Mouse (Mus musculus) liver, embryonic 16.5 days (tissue): ENCODE data around the gene Calr3. TPM values are rescaled to one million over a fixed set of nuclear protein-coding genes. Genes with fewer than 3 reads are reported as not detected.
A peak's percentile ranks its signal among the peaks of the same experiment; 100 is the strongest.

Source experiments
- ATAC-seq: fragments of 200-750 bp; cut with Nextera tagmentation; 2 replicates; pipeline ENCODE4 v1.8.0; 2017; ENCODE audit warnings: low read depth, mild to moderate bottlenecking, moderate number of reproducible peaks, moderate library complexity
- H3K27ac ChIP-seq: fragments of 300-500 bp; sonication (generic); 2 replicates; pipeline ENCODE4 v1.5.1; 2014; ENCODE audit warnings: mild to moderate bottlenecking, low read length
- H3K27me3 ChIP-seq: fragments of 300-500 bp; sonication (generic); 2 replicates; pipeline ENCODE4 v1.6.1; 2014; ENCODE audit warnings: low read depth, low read length, mixed read lengths; ENCODE audit not compliant: control insufficient read depth, insufficient read depth
- H3K36me3 ChIP-seq: fragments of 300-500 bp; sonication (generic); 2 replicates; pipeline ENCODE4 v1.6.1; 2014; ENCODE audit warnings: mild to moderate bottlenecking; ENCODE audit not compliant: control insufficient read depth, insufficient read depth
- H3K4me1 ChIP-seq: fragments of 300-500 bp; sonication (generic); 2 replicates; pipeline ENCODE4 v1.6.1; 2014; ENCODE audit warnings: low read depth, low read length, mixed read lengths; ENCODE audit not compliant: control insufficient read depth
- H3K4me2 ChIP-seq: fragments of 300-500 bp; sonication (generic); 2 replicates; pipeline ENCODE4 v1.6.1; 2014; ENCODE audit warnings: low read depth, low read length, mixed read lengths
- H3K4me3 ChIP-seq: fragments of 300-500 bp; sonication (generic); 2 replicates; pipeline ENCODE4 v1.5.1; 2014; ENCODE audit warnings: low read depth, mild to moderate bottlenecking, low read length
- H3K9ac ChIP-seq: fragments of 300-500 bp; sonication (generic); 2 replicates; pipeline ENCODE4 v1.6.1; 2014; ENCODE audit warnings: low read depth, low read length
- H3K9me3 ChIP-seq: fragments of 300-500 bp; sonication (generic); replicated peaks from 2 replicates; pipeline ENCODE4 v1.6.1; 2016; ENCODE audit warnings: low read length; ENCODE audit not compliant: control insufficient read depth
- WGBS: fragments of 180-500 bp; shearing (Covaris S2); extraction: QIAGEN DNeasy Blood & Tissue Kit; methylation state at CpG from one replicate; pipeline ENCODE4 v1.1.7; 2014; ENCODE audit not compliant: insufficient replicate concordance; 5-methylcytosine and 5-hydroxymethylcytosine counted together
- polyA plus RNA-seq: library from polyadenylated mRNA; unstranded; fragments of >200 nt; fragmentation: Nextera tagmentation; extraction: Ambion mirVana; gene quantifications from 2 replicates; pipeline ENCODE4 v1.2.1, GENCODE M21; 2015

Gene Calr3
- polyA plus RNA-seq, 1 experiment from 2014 or later = 0.74 TPM

DNA sequence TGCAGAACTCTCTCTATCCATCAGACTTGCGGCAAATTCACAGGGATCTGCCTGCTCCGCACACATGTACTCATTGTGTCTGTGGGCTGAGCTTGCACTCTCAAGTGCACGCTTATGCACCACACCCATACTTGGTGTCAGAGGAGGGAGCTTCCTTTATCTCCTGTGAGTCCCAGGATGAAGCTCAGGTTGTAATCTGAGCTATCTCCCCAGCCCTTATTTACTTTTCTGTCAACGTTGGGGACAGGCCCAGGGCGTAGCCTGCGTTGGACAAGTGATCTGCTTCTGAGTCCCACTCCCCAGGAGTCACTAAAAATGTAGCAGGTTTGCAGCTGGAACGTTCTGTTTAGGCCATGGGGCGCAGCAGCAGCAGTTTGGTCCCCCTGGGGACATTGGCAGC lies 7.8 kb upstream of the Calr3 start:
- no peak overlapping the region for H3K4me2 ChIP-seq
- H3K9me3 ChIP-seq = peaks cover 2% of the 10 kb centered on the region; the same call in 1 of the 2 replicates
- peak; percentile 66 for ATAC-seq
- no peaks in the 10 kb centered on the region for H3K27me3 ChIP-seq
- 51% methylated on average over 8 of the region's 8 CpGs for WGBS
- no peak overlapping the region for H3K9ac ChIP-seq
- peaks cover 6% of the 10 kb centered on the region for H3K36me3 ChIP-seq
- no peak overlapping the region for H3K4me3 ChIP-seq
- no peak overlapping the region for H3K27ac ChIP-seq
- 0 out of 2 replicates have a peak, but pooled peaks cover 4% of the 10 kb centered on the region for H3K4me1 ChIP-seq

DNA sequence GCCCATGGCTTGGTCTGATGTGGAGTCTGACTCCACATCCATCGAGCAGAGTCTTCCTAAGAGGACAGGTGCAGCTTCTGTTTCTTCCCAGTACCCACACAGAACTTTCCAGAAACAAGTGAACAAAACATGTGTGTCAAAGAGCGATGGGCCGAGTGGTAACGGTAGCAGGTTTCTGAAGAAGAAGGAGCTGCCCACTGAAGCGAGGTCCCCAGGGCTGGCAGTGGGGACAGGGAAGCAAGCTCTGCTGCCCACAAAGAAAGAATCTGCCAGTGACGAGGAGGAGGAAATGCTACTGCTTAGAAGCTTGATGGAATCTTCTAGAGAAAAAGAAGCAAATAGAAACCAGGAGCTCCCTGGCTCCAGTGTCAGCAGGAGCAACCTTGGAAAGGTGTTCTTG lies 1.4 kb upstream of the Calr3 start:
- no peak overlapping the region for H3K9ac ChIP-seq
- no peak for ATAC-seq

DNA sequence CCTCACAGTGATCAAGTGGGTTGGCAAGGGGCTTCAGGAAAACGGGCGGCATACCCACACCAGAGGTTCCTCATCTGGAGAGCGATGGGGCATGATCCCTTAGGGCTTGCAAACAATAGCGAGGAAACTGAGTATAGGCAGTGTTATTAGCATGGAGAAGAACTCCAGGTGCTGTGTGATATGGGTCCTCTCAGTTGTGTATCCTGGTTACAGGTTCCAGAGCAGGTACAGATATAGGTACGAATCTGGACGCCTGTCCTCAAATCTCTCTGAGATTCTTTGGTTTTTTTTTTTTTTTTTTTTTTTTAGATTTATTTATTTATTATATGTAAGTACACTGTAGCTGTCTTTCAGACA lies 302 bp upstream of the Calr3 start:
- Histone ChIP-seq H3K4me3 (peak overlapping the region; percentile 52), H3K36me3 (0 out of 2 replicates have a peak, but pooled peaks cover 2% of the 10 kb centered on the region), H3K4me2 (peak overlapping the region; percentile 63), H3K4me1 (peaks cover 6% of the 10 kb centered on the region), H3K9ac (peak overlapping the region; percentile 55), H3K9me3 (no peaks in the 10 kb centered on the region), H3K27me3 (no peaks in the 10 kb centered on the region), H3K27ac (peak overlapping the region; percentile 2; the same call in 1 of the 2 replicates)
- WGBS = 23% methylated on average over 6 of the region's 6 CpGs
- peak; percentile 12; the same call in 1 of the 2 replicates for ATAC-seq

More for the DNA sequence above, 1.4 kb upstream of the Calr3 start:
- Histone ChIP-seq H3K9me3 (no peaks in the 10 kb centered on the region), H3K4me2 (no peak overlapping the region), H3K27me3 (no peaks in the 10 kb centered on the region), H3K36me3 (0 out of 2 replicates have a peak, but pooled peaks cover 2% of the 10 kb centered on the region), H3K4me3 (no peak overlapping the region), H3K4me1 (peaks cover 6% of the 10 kb centered on the region), H3K27ac (no peak overlapping the region)
- 76% methylated on average over 6 of the region's 6 CpGs for WGBS

DNA sequence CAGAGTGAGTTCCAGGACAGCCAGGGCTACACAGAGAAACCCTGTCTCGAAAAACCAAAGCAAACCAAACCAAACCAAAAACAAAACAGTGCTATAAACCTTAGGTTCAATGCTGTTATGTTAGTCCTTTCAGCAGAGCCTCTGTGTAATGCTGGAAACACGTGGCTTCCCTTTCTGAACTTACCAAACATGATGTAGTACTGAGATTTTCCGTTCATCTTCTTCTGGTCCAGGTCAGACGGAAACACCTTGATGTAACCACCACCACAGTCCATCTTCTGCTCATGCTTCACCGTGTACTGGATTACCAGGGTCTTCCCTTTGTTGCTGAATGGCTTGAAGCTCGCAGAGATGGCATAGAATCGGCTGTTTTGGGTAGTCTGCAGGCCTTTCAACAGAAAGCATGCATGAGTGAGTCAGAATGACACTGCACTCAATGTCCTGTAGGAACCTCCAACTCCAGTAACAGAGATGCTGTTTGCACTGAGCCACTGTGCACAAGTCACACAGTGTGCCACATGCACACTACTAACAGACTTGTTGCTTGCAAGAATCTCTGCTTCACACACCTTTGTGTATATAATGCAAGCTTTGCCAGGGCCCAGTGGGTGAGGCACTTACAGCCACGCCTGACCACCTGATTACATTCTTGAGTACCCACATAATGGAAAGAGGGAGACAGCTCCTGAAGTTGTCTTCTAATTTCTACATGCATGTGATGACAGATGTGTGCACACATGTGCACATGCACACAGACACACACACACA lies 5.2 kb downstream of the Calr3 start:
- H3K9ac ChIP-seq = no peak overlapping the region
- no peak overlapping the region for H3K27ac ChIP-seq
- peaks cover 7% of the 10 kb centered on the region for H3K4me1 ChIP-seq
- no peak for ATAC-seq
- H3K36me3 ChIP-seq = no peaks in the 10 kb centered on the region
- no peaks in the 10 kb centered on the region for H3K9me3 ChIP-seq
- no peaks in the 10 kb centered on the region for H3K27me3 ChIP-seq
- H3K4me3 ChIP-seq = no peak overlapping the region
- H3K4me2 ChIP-seq = no peak overlapping the region
- 57% methylated on average over 8 of the region's 8 CpGs for WGBS

DNA sequence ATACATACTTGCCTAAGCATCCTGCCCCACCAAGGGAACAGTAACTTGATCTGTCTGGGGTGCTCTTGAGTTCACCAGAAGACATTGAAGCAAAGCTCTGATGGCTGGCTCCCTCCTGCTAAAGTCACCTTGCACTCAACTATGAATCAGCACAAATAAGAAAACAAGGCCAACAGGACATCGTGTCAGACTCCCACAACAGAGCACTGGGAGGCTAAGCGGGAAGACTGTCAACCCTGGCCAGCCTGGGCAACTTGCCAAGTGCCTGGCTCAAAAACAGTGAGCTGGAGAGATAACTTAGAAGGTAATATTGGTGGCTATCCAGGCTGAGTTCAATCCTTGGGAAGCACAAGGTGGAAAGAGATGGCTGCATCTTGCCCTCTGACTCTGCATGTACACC lies 8.7 kb downstream of the Calr3 start:
- Histone ChIP-seq H3K4me1 (peaks cover 3% of the 10 kb centered on the region; the same call in 1 of the 2 replicates), H3K36me3 (no peaks in the 10 kb centered on the region), H3K27ac (no peak overlapping the region), H3K4me2 (no peak overlapping the region), H3K9ac (no peak overlapping the region), H3K27me3 (no peaks in the 10 kb centered on the region), H3K4me3 (no peak overlapping the region), H3K9me3 (no peaks in the 10 kb centered on the region)
- WGBS = 16% methylated on average over 2 of the region's 2 CpGs
- peak; percentile 32; the same call in 1 of the 2 replicates for ATAC-seq

DNA sequence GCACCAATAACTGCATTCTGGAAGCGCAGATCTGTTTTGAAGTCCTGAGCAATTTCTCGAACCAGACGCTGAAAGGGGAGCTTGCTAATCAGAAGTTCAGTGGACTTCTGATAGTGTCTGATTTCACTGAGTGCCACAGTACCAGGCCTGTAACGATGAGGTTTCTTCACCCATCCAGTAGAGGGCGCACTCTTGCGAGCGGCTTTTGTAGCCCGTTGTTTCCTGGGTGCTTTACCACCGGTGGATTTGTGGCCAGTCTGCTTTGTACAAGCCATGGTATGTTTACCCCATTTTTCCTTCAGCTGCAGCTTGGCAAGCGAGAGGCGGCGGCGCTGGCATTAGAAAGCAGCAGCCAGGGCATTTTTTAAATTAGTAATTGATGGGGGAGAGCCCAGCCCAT lies 14.0 kb downstream of the Calr3 start:
- Histone ChIP-seq H3K27me3 (no peaks in the 10 kb centered on the region), H3K4me2 (no peak overlapping the region), H3K27ac (no peak overlapping the region), H3K9ac (no peak overlapping the region), H3K36me3 (no peaks in the 10 kb centered on the region), H3K9me3 (no peaks in the 10 kb centered on the region), H3K4me1 (no peaks in the 10 kb centered on the region), H3K4me3 (no peak overlapping the region)
- ATAC-seq = no peak
- 33% methylated on average over 13 of the region's 13 CpGs for WGBS

DNA sequence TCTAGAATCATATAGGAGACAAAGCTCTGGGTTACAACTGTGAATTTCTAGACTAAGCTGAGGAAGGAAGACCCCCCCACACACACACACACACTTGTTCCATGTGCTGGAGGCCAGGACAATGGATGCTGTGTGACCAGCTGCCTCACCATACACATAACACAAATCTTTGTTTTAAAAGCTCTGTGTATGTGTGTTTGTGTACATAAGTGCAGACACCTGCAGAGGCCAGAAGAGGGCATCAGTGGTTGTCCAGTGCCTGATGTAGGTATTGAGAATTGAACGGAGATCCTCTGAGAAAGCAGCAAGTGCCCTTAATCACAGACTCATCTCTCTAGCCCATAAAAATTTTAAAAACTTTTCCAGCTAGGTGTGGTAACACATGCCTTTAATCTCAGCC lies 20.7 kb downstream of the Calr3 start:
- no peak overlapping the region for H3K4me3 ChIP-seq
- H3K27me3 ChIP-seq = no peaks in the 10 kb centered on the region
- no peaks in the 10 kb centered on the region for H3K36me3 ChIP-seq
- no peak overlapping the region for H3K27ac ChIP-seq
- H3K9me3 ChIP-seq = no peaks in the 10 kb centered on the region
- 59% methylated on average over 1 of the region's 1 CpGs for WGBS
- no peak overlapping the region for H3K4me2 ChIP-seq
- no peak for ATAC-seq
- H3K9ac ChIP-seq = no peak overlapping the region
- H3K4me1 ChIP-seq = peaks cover 33% of the 10 kb centered on the region

DNA sequence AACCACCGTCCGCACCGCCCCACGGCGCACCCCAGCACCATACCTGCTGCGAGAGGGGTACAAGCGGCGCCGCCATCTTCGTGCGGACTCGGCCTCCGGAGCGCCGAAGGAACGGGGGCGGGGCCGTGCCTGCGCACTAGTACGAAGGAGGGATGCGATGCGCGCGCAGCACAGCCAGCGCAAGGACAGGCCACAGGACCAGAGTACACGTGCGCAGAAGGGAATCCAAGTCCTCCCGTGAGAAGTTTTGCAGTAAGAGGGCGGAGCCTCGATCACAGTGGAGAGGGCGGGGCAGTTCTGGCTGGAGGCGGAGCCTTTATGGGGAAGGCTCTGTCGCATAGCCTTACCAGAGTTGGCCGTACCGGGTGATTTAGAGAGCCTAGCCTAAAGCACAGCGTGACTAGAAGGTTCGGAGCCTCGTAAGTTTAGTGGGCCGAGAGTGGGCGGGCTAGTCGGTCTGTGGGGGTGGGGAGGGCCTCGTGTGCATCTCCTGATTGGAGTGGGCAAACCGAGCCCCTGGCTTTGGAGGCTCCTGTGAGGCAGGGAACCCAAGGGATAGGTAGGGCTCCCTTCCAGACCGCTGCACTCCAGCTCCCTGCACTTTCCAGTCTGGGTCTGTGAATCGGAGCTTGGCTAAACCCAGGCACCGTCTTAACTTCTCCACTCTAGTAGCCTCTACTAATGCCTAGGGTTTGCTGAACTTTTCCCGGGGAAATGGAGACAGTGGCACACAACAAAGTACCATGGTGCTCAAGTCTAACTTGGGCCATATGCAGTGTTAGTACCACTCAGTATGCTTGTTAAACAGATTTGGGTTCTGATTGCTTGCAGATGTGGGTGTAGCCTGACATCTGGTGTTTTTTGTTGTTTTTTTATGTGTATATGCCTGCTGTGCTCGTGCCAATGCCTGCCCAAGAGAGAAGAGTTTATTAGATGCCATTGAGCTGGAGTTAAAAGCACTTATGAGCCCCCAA lies 22.0 kb downstream of the Calr3 start, which contains the start of gene Eps15l1:
TSS of gene Eps15l1 (minus strand) at position 99 of the 974 bp plus-strand sequence.
- no peaks in the 10 kb centered on the region for H3K9me3 ChIP-seq
- H3K27me3 ChIP-seq = no peaks in the 10 kb centered on the region
- H3K4me2 ChIP-seq = peak within 1 kb of the TSS; percentile 93
- ATAC-seq = peak; percentile 95
- no peaks in the 10 kb centered on the region for H3K36me3 ChIP-seq
- 1% methylated on average over 48 of the region's 48 CpGs for WGBS
- H3K4me3 ChIP-seq = peak within 1 kb of the TSS; percentile 88
- H3K27ac ChIP-seq = peak within 1 kb of the TSS; percentile 95
- H3K9ac ChIP-seq = peak within 1 kb of the TSS; percentile 93
- H3K4me1 ChIP-seq = peaks cover 46% of the 10 kb centered on the region
